Mouse (Mus musculus) hindbrain, embryonic 10.5 days (tissue): Measurements from ENCODE around the gene Elavl2. TPM values are rescaled to one million over a fixed set of nuclear protein-coding genes. Genes with fewer than 3 reads are reported as not detected.
"Not testable (repeated sequence)": the region's sequence is repeated elsewhere in the genome, so short reads cannot be mapped to it uniquely, and the experiment has no call there.

Experiments used
- DNase-seq: peaks from one replicate; pipeline ENCODE4 v3.0.0-alpha.2; 2017; ENCODE audit warnings: low spot score
- H3K27ac ChIP-seq: fragments of 300-500 bp; sonication (generic); 2 replicates; pipeline ENCODE4 v1.5.1; 2016; ENCODE audit warnings: mild to moderate bottlenecking, moderate library complexity
- H3K27me3 ChIP-seq: fragments of 300-500 bp; sonication (generic); 2 replicates; pipeline ENCODE4 v1.6.1; 2016; ENCODE audit warnings: mild to moderate bottlenecking; ENCODE audit not compliant: poor library complexity, insufficient read depth, severe bottlenecking
- H3K36me3 ChIP-seq: fragments of 300-500 bp; sonication (generic); 2 replicates; pipeline ENCODE4 v1.6.1; 2016; ENCODE audit warnings: mild to moderate bottlenecking, moderate library complexity
- H3K4me1 ChIP-seq: fragments of 300-500 bp; sonication (generic); replicated peaks from 2 replicates; pipeline ENCODE4 v1.6.1; 2016; ENCODE audit warnings: mild to moderate bottlenecking
- H3K4me3 ChIP-seq: fragments of 300-500 bp; sonication (generic); 2 replicates; pipeline ENCODE4 v1.5.1; 2016; ENCODE audit warnings: mild to moderate bottlenecking, moderate library complexity
- H3K9me3 ChIP-seq: fragments of 300-500 bp; sonication (generic); 2 replicates; pipeline ENCODE4 v1.6.1; 2016; ENCODE audit warnings: mild to moderate bottlenecking, moderate library complexity
- WGBS: fragments of 180-500 bp; shearing (Covaris S2); methylation state at CpG from one replicate; pipeline ENCODE4 v1.1.7; 2016; 5-methylcytosine and 5-hydroxymethylcytosine counted together
- polyA plus RNA-seq: library from polyadenylated mRNA; unstranded; fragments of >200 nt; fragmentation: Nextera tagmentation; extraction: Ambion mirVana; gene quantifications from 2 replicates; pipeline ENCODE4 v1.2.1, GENCODE M21; 2016

Gene Elavl2
- polyA plus RNA-seq, 1 experiment from 2014 or later = 57.4 TPM

GRCm38 (mm10) chr4:91291526-91291925 is 109.1 kb downstream of the Elavl2 start:
- H3K27me3 ChIP-seq = no peaks in the 10 kb centered on the region
- no peak overlapping the region for H3K27ac ChIP-seq
- H3K36me3 ChIP-seq = no peaks in the 10 kb centered on the region
- no peak overlapping the region for H3K4me3 ChIP-seq
- H3K9me3 ChIP-seq = no peaks in the 10 kb centered on the region
- WGBS = 92% methylated on average over 1 of the region's 1 CpGs
- DNase-seq = no peak
- H3K4me1 ChIP-seq = no peaks in the 10 kb centered on the region

DNA sequence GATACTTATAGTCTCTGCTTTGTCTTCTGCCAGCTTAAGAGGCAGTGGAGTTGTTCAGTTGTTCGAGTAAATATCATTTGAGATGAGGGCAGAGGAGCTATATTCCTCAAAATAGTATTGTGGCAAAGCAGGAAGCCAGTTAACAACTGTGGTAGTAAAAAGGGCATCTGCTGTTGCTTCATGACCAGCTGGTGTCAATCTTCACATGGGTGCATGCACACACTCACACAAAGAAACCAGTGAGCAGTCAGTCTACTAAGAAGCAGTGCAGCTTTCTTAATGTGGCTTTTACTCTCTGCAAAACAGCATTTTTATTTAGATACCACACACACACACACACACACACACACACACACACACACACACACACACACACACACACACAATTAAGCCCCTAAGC is 110.2 kb downstream of the Elavl2 start:
- no peaks in the 10 kb centered on the region for H3K9me3 ChIP-seq
- no peaks in the 10 kb centered on the region for H3K4me1 ChIP-seq
- no peak for DNase-seq
- no peaks in the 10 kb centered on the region for H3K36me3 ChIP-seq
- no peaks in the 10 kb centered on the region for H3K27me3 ChIP-seq
- 91% methylated on average over 1 of the region's 1 CpGs for WGBS
- no peak overlapping the region for H3K4me3 ChIP-seq
- H3K27ac ChIP-seq = no peak overlapping the region

DNA sequence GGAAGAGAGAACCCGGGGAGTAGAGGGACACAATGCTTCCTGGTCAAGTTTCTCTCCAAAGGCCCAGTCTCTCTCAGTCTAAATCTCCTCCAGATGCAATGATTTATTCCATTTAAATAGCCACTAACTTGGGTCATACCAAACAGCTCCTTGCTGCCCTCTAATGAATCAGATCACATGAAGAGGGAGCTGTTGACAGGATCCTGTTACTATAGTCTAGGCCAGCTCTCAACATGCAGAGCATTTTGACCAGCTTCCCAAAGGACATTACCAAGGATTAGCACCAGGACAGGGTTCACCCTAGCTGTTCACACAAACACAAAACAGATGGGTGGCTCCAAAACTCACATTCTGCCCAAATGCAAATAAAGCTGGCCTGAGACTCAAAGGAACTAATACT is 111.4 kb downstream of the Elavl2 start:
- no peak for DNase-seq
- Histone ChIP-seq H3K4me1 (no peaks in the 10 kb centered on the region), H3K36me3 (no peaks in the 10 kb centered on the region), H3K27me3 (no peaks in the 10 kb centered on the region), H3K27ac (no peak overlapping the region), H3K9me3 (no peaks in the 10 kb centered on the region), H3K4me3 (no peak overlapping the region)
- 73% methylated on average over 1 of the region's 1 CpGs for WGBS

DNA sequence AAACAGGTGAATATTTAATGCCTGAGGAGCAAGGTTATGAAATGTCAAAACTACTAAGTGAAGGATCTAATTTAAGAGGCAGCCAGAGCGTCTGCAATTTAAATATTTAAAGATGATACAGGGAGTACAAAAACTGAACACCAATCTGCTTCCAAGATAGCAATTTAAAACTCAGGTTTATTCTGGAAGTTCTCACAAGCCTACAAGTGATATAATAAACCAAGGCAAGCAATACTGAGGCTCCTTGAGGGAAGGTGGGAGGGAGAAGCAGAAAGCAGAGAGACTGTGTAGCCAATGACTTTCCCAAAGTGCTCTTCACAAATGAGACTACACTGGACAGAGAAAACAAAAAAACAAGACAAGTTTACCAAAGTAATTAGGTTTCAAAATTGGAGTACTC is 132.2 kb downstream of the Elavl2 start:
- Histone ChIP-seq H3K36me3 (0 out of 2 replicates have a peak, but pooled peaks cover 4% of the 10 kb centered on the region), H3K9me3 (no peaks in the 10 kb centered on the region), H3K4me1 (no peaks in the 10 kb centered on the region), H3K27ac (no peak overlapping the region), H3K4me3 (no peak overlapping the region), H3K27me3 (no peaks in the 10 kb centered on the region)
- 88% methylated on average over 1 of the region's 1 CpGs for WGBS
- no peak for DNase-seq

DNA sequence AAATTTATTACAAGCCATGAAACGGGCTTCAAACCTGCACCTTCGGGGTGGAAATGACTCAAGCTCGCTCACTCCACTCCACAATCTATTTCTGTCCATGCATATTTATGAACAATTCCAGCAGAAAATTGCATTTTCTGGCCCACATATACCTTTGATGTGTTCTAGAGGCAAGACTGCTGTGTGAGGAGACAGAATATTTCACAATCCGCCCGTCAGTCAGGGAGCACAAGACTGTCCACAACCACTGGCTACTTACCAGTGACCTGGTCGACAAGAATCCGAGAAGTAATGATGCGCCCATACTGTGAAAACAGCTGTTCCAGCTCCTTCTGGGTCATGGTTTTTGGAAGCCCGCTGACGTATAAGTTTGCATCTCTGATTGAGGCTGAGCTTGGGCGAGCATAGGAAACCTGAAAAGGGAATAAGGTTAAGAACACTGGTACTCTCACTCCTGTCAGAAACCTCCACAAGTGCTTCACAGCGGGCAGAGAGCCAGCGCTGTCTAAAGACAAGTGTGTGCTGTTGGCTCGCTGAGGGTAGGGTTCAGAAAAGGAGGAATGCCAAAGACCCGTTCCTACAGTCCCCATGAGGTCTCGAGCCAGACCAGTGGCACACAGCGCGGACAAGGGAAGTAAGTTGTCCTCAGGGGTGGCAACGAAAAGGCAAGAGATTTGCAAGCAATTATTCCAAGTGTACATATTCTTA is 136.7 kb downstream of the Elavl2 start:
- H3K27me3 ChIP-seq = no peaks in the 10 kb centered on the region
- WGBS = 92% methylated on average over 19 of the region's 19 CpGs
- H3K9me3 ChIP-seq = no peaks in the 10 kb centered on the region
- DNase-seq = no peak
- no peaks in the 10 kb centered on the region for H3K4me1 ChIP-seq
- peaks cover 11% of the 10 kb centered on the region for H3K36me3 ChIP-seq
- H3K27ac ChIP-seq = no peak overlapping the region
- no peak overlapping the region for H3K4me3 ChIP-seq

GRCm38 (mm10) chr4:91262839-91263238 is 137.7 kb downstream of the Elavl2 start:
- H3K27ac ChIP-seq = no peak overlapping the region
- no peaks in the 10 kb centered on the region for H3K4me1 ChIP-seq
- H3K9me3 ChIP-seq = no peaks in the 10 kb centered on the region
- 91% methylated on average over 8 of the region's 8 CpGs for WGBS
- peaks cover 11% of the 10 kb centered on the region for H3K36me3 ChIP-seq
- H3K4me3 ChIP-seq = no peak overlapping the region
- no peak for DNase-seq
- H3K27me3 ChIP-seq = no peaks in the 10 kb centered on the region

DNA sequence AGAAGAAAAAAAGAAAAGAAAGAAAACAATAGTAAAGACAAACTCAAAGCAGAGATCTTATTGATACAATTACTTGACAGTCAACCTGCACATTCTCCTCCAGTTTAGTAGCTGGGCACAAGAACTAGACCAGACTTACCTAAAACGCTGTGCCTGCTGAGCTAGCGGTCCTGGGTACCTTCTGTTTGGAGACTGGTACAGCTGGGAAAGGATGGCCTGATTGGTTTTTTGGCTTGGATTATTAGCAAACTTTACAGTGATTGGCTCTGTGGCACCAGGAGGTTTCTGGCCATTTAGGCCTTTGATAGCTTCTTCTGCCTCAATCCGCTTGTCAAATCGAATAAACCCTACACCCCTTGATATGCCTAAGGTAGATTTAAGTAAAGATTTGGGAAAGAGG is 140.0 kb downstream of the Elavl2 start:
- Histone ChIP-seq H3K9me3 (no peaks in the 10 kb centered on the region), H3K4me3 (no peak overlapping the region), H3K36me3 (peaks cover 11% of the 10 kb centered on the region), H3K27ac (no peak overlapping the region), H3K4me1 (no peaks in the 10 kb centered on the region), H3K27me3 (no peaks in the 10 kb centered on the region)
- WGBS = 97% methylated on average over 4 of the region's 4 CpGs
- DNase-seq = no peak

GRCm38 (mm10) chr4:91248650-91249049 is 151.9 kb downstream of the Elavl2 start:
- no peak overlapping the region for H3K27ac ChIP-seq
- WGBS = 83% methylated on average over 1 of the region's 1 CpGs
- DNase-seq = no peak
- H3K4me3 ChIP-seq = no peak overlapping the region
- H3K9me3 ChIP-seq = no peaks in the 10 kb centered on the region
- peaks cover 21% of the 10 kb centered on the region for H3K36me3 ChIP-seq
- no peaks in the 10 kb centered on the region for H3K27me3 ChIP-seq
- 0 out of 2 replicates have a peak, but pooled peaks cover 4% of the 10 kb centered on the region for H3K4me1 ChIP-seq

GRCm38 (mm10) chr4:91245136-91245535 is 155.4 kb downstream of the Elavl2 start:
- not testable (repeated sequence) for H3K9me3 ChIP-seq, H3K27me3 ChIP-seq, H3K27ac ChIP-seq, H3K4me3 ChIP-seq, DNase-seq, H3K4me1 ChIP-seq
- H3K36me3 ChIP-seq = peaks cover 16% of the 10 kb centered on the region; the same call in 1 of the 2 replicates
- WGBS = 94% methylated on average over 7 of the region's 8 CpGs

DNA sequence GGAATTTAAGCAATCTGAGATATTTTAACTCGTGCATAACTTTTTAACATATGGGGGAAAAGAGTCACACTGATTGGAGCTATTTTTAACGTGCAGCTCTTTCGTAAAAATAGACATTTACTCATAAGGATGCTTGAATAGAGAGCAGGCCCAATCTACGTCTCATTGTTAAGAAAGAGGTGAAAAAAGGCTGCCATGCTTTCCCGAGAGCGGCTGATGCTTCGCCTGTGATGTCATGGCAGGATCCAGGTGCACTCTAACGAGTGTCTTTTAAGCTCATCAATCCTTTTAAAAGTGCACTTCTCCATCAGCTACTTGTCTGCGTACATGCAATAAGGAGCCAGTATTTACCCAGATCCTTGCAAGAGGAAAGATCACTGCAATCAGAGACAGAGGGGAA is 156.0 kb downstream of the Elavl2 start:
- H3K9me3 ChIP-seq = no peaks in the 10 kb centered on the region
- WGBS = 91% methylated on average over 9 of the region's 9 CpGs
- no peak overlapping the region for H3K4me3 ChIP-seq
- no peaks in the 10 kb centered on the region for H3K27me3 ChIP-seq
- H3K4me1 ChIP-seq = 0 out of 2 replicates have a peak, but pooled peaks cover 3% of the 10 kb centered on the region
- H3K27ac ChIP-seq = no peak overlapping the region
- no peak for DNase-seq
- H3K36me3 ChIP-seq = peaks cover 16% of the 10 kb centered on the region; the same call in 1 of the 2 replicates

GRCm38 (mm10) chr4:91243896-91244295 is 156.7 kb downstream of the Elavl2 start:
- no peaks in the 10 kb centered on the region for H3K4me1 ChIP-seq
- DNase-seq = no peak
- H3K27me3 ChIP-seq = no peaks in the 10 kb centered on the region
- peaks cover 16% of the 10 kb centered on the region; the same call in 1 of the 2 replicates for H3K36me3 ChIP-seq
- no peak overlapping the region for H3K4me3 ChIP-seq
- H3K27ac ChIP-seq = no peak overlapping the region
- WGBS = 93% methylated on average over 4 of the region's 4 CpGs
- no peaks in the 10 kb centered on the region for H3K9me3 ChIP-seq

DNA sequence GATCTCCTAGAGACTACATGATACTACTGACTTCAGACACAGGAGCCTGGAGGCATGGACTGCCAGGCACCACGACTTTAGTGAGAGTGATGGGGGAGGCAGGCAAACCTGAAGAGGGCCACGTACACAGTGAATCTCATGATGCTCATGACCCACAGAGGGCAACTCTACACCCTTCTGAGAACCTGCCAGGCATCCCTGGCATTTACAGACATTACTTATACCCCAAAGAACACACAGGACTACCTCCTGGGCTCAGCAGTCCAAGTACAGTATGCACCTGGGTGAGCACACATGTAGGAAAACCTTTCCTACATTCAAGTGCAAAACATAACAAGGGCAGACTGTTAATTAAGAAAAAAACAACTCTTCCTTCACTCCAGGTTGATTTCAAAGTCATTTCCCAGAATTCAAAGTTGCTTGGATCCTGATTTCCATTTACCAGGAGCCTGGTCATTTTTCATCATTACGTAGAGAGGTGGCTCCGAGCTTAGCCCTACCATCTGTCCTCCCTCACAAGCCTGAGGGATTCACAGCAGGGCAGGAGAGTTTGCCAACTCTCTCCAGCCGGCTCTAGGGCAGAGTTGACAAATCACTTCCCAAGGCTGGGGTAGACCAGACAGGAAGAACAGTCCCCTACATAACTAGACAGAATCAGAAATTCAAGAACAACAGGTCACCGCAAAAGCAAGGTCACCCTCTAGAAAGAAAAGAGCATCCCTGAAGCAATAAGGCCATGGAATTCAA is 161.7 kb downstream of the Elavl2 start:
- no peaks in the 10 kb centered on the region for H3K9me3 ChIP-seq
- H3K27ac ChIP-seq = no peak overlapping the region
- 84% methylated on average over 6 of the region's 6 CpGs for WGBS
- H3K27me3 ChIP-seq = no peaks in the 10 kb centered on the region
- 0 out of 2 replicates have a peak, but pooled peaks cover 3% of the 10 kb centered on the region for H3K36me3 ChIP-seq
- peaks cover 9% of the 10 kb centered on the region for H3K4me1 ChIP-seq
- H3K4me3 ChIP-seq = no peak overlapping the region
- no peak for DNase-seq

DNA sequence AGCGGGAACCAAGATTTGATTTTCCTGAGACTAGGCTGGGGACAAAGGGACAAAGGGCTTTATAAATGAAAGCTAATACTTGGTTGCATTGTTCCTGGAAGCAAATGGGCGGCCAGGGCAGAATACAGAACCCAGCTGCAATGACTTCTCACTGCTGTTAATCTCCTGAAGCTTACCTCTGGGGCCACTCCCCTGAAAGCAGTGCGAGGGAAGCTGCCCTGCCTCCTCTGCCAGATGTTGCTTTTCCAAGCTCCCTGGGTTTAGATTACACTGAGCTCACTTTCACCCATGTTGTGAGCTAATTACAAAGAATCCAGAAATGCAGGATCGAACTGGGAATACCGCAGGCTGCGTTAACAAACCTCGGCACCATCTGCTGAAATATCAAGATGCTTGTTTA is 163.6 kb downstream of the Elavl2 start:
- peaks cover 9% of the 10 kb centered on the region for H3K4me1 ChIP-seq
- peak overlapping the region; percentile 57 for H3K27ac ChIP-seq
- WGBS = 42% methylated on average over 7 of the region's 7 CpGs
- peak; percentile 18 for DNase-seq
- no peaks in the 10 kb centered on the region for H3K9me3 ChIP-seq
- no peak overlapping the region for H3K4me3 ChIP-seq
- 0 out of 2 replicates have a peak, but pooled peaks cover 8% of the 10 kb centered on the region for H3K36me3 ChIP-seq
- no peaks in the 10 kb centered on the region for H3K27me3 ChIP-seq
